Mouse (Mus musculus): Measurements from ENCODE around the gene Tbc1d22a. TPM values are rescaled to one million over a fixed set of nuclear protein-coding genes. Genes with fewer than 3 reads are reported as not detected.
A peak's percentile ranks its signal among the peaks of the same experiment; 100 is the strongest.

The Tbc1d22a gene
- total RNA-seq, 2 experiments from 2014 or later = 13.3 to 19.0 TPM

DNA sequence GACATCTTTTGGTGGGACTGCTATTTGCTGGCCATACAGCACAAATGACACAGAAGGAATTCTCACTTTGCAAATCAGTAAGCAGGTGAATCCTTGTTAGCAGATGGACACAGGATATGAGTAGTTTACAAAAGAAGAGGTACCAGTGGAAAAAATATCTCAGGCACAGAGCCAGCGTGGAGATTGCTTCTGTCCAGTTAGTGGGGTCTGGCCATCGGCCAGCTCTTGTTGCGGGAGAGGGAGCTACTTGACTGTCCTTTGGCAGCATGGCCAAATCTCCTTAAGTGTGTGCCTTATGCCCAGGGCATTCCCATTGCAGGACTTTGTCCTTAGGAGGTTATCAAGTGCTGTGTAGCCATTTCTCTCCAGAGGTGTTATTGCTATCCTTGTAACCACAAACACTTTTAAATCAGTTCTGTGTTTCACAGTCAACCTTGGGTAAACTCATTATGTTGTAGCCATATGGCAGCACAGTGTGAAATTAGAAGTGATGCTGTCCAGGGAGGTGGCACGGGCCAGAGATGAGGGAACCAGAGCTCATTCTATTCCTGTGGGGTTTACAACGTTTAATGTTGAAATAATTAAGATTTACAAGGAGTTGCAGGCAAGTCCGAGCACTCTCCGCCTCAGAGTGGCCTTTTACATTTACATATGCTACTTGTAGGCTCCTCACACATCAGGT, 17.7 kb downstream of the Tbc1d22a start:
- no peak for ATAC-seq (ENCODE audit: poor library complexity, severe bottlenecking)

DNA sequence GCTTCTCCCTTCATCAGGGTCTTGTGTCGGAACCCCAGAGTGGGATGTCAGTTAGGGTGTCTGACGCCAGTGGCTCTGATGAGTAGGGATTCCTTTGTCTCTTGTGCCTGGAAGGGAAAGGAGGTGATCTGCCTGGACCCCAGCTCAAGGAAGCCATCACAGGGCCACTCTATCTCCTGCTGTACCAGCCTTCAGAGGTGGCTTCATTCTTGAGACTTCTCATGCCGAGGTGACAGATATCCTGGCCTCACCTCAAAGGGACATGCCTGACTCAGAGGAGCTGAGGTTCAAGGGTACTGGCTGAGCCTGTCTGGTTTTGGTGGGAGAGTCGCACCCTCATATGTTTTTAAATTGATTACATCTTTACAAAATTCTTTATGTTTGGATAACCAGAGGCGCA, 19.7 kb downstream of the Tbc1d22a start:
- no peak for ATAC-seq (ENCODE audit: poor library complexity, severe bottlenecking)

DNA sequence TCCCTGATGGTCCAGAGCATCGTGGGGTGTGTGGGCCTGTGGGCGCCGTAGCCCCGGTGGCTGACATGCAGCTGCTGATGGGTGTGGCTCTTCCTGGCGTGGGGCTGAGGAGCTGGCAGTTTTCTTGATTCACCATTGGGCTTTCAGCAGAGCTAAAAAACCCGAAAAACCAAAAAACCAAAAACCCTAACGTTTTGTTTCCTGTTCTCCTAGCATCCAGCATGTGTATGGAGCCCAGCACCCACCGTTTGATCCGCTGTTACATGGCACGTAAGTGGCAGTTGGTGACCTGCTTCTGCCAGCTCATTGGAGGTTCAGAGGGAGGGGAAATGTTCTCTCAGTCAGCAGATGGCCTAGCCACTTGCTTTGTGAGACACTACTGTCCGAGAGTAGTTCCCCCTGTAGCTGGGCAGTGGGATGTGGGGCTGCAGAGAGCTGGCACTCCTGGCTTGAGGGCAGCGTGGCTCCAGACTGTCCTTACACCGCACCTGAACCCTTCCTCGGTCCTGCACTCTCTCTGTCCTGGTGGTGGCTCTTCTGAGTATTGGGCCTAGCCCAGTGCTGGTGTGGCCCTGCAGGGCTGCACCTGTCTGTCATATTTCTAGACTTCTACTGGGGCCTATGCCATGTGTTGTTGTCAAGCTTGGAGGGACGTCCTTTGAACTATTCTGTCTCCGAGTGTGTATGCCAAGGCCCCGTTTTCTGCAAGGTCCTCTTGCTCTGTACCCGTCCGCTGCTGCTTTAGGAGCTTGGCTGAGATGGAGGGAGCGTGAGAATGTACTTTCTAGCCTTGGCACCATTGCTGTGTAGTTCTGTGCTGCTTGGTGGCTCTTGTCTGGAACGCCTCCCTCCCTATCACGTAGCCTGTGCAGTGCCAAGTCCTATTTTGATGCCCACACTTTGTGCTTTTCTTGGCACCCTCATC, 20.5 kb downstream of the Tbc1d22a start:
- 0 out of 2 replicates have a peak, but pooled peaks have one; percentile 17 for ATAC-seq (ENCODE audit: poor library complexity, severe bottlenecking)

DNA sequence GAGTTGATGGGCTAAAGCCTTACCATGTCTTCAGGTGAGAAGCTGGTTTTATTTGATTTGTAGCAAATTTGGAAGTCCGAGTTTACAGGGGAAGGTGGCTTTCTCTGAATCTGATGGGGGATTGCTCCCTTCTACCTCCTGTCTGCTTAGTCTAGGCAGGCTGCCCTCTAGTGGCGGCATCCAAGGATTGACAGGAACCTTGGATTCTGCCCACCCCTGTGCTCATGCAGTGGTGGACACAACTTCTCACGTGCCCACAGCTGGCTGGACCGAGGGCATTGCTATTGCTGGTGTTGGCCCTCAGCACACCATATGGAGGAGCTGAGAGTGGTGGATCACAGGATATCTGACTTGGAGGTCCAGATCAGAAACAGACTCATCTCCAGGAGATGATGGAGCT, 22.0 kb downstream of the Tbc1d22a start:
- peak; percentile 68 for ATAC-seq (ENCODE audit: poor library complexity, severe bottlenecking)

DNA sequence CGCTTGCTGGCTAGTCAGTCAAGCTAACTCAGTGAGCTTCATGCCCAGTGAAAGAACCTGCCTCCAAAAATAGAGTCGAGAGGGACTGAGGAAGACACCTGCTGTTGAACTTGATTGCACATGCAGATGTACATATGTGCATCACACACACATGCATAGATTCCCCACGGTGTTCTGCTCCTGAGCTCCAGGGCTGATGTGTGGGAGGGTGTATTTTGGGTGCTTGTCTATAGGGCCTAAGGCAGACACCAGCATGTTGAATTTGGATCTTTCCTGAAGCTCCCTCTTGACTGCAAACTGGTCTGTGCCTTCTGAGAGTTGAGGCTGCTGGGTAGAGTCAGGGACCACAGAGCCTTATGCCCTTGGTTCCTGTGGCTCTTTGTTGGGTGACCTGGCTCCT, 23.8 kb downstream of the Tbc1d22a start:
- no peak for ATAC-seq (ENCODE audit: poor library complexity, severe bottlenecking)

DNA sequence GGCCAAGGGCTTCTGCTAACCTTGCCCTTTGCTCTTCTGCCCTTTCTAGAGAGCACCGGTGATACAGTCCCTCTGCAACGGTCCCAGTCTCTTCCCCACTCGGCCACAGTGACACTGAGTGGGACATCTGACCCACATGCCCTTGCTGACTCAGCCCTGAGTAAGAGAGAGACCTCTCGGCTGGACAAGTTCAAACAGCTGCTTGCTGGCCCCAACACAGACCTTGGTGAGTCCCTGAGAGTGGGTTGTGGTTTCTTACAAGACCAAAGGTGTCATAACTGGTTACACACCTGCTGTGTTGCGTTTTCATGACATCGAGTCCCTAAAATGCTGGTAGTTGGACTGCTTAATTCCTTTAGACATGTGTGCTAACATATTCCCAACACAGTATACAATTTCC, 24.8 kb downstream of the Tbc1d22a start:
- ATAC-seq (ENCODE audit: poor library complexity, severe bottlenecking) = no peak

- ATAC-seq (ENCODE audit: poor library complexity, severe bottlenecking) = peak; percentile 76
Measured at GRCm38 (mm10) chr15:86239801-86240200, 25.5 kb downstream of the Tbc1d22a start.

DNA sequence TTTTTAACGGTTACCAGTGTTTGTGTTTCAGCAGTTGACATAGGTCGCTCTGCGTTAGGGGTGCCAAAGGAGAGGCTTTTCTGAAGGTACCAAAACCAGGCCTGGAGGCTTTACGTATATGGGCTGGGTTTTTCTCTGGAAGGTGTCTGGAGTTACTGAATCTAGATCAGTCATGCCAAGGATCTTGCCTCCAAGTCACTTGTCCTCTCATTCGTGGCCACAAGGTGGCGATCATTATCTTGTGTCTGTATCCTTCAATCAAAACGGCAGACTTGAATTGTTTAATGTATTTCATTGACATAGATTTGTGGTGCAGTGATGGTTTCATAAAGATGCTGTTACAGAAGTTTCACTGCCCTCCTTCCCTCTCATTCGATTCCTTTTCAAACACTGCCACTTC, 29.4 kb downstream of the Tbc1d22a start:
- peak; percentile 58; the same call in 1 of the 2 replicates for ATAC-seq (ENCODE audit: poor library complexity, severe bottlenecking)

- ATAC-seq (ENCODE audit: poor library complexity, severe bottlenecking) = no peak
Measured at GRCm38 (mm10) chr15:86244380-86244779, 30.1 kb downstream of the Tbc1d22a start.

DNA sequence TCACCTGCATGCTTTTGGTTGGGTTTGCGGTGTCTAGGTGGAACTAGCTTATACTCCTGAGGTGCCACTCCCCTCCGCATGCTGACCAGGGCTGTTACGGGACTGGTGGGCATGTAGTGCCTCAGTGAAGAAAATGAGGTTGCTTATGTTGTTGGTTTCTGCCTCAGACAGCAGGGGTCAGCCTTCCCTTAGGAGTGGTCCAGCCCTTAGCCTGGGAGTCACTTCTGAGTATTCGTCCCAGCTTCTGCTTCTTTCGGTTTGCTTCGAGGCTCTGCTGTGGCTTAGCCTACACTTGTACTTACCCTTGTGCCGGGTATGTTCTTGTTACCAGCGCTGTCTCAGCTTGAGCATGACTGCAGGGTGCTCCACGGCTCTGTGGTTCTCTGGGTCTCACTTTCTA, 36.0 kb downstream of the Tbc1d22a start:
- ATAC-seq (ENCODE audit: poor library complexity, severe bottlenecking) = peak; percentile 61

DNA sequence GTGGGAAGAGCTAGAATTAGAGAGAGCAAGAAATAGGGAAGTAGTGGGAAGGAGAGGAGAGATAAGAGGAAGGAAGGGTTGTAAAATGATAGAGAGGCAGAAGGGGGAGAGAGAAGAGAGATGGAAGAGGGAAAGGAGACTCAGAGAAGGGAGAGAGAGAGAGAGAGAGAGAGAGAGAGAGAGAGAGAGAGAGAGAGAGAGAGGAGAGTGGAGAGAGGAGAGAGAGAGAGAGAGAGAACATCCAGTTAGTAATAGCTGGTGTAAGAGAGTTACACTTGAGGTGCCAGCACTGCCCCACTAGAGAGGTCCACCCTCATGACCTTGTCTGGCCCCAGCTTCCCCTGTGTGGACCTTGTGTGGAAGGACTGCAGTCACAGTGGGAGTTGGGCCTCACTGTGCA, 37.9 kb downstream of the Tbc1d22a start:
- ATAC-seq (ENCODE audit: poor library complexity, severe bottlenecking) = no peak

DNA sequence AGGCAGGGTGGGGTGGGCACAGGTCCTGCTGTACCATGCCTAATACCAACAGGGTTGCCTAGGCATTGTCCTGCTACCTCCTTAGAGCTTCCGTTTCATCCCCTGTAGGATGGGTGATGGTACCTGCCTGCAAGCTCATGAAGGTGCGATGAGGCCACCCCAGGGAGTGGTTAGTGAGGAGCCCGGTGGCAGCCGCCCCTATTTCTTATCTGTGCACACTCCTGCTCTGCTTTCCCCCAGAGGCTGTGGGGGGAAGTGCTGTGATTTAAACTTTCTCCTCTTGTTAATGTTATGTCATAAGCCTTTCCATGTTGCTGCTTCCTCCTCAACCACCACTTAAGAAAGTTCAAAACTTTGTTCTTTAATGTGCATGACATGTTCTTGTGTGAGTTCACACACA, 38.4 kb downstream of the Tbc1d22a start:
- ATAC-seq (ENCODE audit: poor library complexity, severe bottlenecking) = peak; percentile 48

DNA sequence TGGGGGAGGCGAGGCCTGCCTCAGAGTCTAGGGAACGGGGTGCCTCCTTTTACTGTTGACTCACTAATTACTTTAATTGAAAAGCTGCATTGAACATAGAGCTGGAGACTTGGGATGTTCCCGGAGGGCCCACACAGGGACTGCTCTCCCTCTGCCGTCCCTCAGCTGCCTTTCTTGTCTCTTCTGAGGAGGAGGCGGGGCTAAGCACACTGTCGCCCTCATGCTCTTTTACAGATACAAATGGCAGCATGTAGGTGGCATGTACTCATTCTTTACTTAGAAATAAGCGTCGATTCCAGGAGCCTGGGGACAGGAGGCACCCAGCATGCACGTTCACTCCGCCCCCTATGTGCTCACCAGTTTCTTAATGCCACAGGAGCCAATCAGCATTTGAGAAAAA, 39.2 kb downstream of the Tbc1d22a start:
- ATAC-seq (ENCODE audit: poor library complexity, severe bottlenecking) = no peak

DNA sequence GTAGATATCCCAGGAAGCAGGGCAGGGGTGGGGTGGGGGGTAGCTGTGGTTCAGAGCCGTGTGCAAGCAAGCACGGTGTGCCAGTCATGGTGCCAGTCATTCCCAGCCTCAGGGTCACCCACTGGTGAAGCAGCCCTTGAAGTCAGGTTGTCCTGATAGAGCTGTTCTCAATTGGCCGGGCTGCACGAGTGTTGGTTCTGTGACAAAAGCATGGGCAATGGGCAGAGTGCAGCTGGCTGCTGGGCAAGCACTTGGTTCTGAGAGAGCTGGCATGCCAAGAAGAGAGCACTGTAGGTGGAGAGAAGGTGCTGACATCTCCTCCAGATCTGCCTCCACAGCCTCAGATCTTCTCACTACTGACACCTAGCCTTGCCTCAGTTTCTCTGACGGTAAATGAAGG, 41.9 kb downstream of the Tbc1d22a start:
- ATAC-seq (ENCODE audit: poor library complexity, severe bottlenecking) = no peak

DNA sequence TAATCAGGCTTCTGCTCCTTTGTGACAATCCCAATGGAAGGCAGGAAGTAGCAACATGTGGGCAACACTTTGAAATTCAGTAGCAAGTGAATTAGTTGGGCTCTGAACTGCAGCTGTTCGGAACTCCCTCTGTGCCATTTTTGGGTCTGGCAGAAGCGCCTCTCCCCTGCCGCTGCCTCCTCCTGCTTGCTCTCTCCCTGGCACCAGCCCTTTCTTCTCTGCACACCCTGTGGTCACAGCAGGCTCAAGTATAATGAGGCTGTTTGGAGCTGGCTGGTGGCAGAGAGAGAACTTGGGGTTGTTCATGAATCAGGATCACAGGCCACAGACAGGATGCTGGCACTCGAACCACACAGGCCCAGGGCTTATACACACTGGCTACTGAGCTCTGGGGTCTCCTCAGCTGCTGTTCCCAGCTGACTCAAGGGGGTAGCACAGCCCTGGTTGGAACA, 42.5 kb downstream of the Tbc1d22a start:
- no peak for ATAC-seq (ENCODE audit: poor library complexity, severe bottlenecking)

DNA sequence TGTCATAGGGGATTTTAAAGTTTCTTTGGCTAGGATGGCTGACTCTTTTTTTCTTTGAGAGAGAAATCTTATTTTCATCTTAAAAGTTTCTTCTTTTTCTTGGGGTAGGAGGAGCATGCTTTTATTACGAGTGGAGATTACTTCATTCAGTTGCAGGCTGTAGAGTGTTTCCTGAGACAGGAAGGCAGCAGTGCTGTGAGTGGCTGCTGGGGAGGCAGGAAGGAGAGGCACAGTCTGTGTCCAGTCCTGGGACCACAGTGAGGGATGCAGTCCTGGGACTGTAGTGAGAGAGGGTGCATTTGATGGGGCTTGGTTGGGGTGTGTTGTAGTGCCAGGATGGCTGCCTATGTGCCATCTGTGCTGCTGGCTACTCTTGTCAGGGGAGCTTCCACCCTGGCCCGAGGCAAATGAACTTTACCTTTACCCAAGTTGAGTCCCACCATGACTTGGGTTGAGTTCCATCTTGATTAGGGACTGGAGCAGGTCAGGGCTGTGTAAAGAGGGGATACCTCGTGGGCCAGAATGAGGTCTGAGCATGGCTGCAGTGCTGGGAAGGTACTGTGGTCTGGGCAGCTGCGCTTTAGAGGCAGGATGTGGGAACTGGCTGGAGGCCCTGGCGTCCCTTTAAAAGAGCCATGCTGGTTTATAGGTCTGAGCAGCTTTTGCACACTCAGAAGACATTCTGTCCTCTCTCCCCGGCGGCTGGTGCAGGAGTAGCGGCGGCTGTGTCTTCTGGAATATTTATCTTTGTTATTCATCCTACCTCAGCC, 43.8 kb downstream of the Tbc1d22a start:
- ATAC-seq (ENCODE audit: poor library complexity, severe bottlenecking) = peak; percentile 67

DNA sequence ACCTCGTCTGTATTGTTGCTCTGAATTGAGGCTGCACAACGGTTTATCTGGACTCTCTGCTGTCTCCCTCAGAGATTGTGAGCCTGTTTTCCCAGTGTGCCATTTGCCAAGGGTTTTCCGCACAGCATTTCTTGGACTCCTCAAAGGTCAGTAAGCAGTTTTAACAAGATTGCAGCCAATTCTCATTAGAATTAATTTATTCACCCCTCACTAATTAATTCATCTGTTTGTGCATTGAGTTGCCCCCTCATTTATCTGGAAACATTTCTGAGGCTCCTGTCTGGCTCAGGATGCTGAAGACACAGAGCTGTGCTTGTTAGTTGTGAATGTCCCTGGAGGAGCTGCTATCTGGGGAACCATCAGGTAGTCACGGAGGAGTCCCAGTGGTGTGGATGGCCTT, 45.0 kb downstream of the Tbc1d22a start:
- no peak for ATAC-seq (ENCODE audit: poor library complexity, severe bottlenecking)

- ATAC-seq (ENCODE audit: poor library complexity, severe bottlenecking) = no peak
Measured at GRCm38 (mm10) chr15:86260111-86260510, 45.9 kb downstream of the Tbc1d22a start.

- no peak for ATAC-seq (ENCODE audit: poor library complexity, severe bottlenecking)
Measured at GRCm38 (mm10) chr15:86264389-86264788, 50.1 kb downstream of the Tbc1d22a start.

DNA sequence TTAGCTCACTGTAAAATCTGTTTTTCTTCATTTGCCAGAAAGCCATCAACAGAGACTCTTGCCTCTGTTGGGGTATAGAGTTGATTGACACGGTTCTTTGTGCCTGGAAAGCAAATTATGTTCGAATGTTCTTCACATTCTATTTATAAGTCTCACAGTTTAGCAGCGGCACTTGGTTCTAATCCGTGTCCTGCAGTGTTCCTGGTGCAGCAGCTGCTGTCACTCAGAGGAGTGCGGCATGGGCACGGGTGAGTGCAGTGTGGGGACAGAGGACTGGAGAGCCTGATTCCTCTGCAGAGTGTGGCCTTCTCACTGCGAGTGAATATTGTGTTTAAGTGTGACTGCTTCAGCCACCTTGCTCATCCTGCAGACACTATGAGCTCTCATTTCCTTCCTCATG, 50.5 kb downstream of the Tbc1d22a start:
- ATAC-seq (ENCODE audit: poor library complexity, severe bottlenecking) = no peak

DNA sequence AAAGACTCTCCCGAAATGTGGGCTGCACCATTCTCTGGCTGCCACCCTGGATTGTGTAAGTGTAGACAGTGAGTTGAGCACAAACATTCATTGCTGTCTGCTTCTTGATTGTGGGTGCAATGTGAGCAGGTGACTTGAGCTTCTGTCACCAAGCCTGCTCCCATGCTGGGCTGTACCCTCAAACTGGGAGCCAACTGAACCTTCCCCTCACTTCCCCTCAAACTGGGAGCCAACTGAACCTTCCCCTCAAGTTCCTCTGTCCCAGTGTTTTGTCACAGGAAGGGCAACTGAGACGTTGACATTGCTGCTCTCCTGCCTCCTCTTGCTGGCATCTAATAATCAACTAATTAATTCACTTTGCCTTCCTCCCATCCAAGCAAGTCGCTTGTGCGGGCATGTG, 52.7 kb downstream of the Tbc1d22a start:
- ATAC-seq (ENCODE audit: poor library complexity, severe bottlenecking) = peak; percentile 38; the same call in 1 of the 2 replicates
